Mouse (Mus musculus) MEL (cell line): ENCODE measurements around the gene Atp6v1e1. TPM values are rescaled to one million over a fixed set of nuclear protein-coding genes. Genes with fewer than 3 reads are reported as not detected.

ENCODE experiments used
- DNase-seq: peaks from one replicate; pipeline ENCODE4 v3.0.0; 2011; ENCODE audit warnings: low read depth, low spot score
- H3K27ac ChIP-seq: 2 replicates; pipeline ENCODE4 v1.5.1; 2012; ENCODE audit warnings: low read depth, mild to moderate bottlenecking, control low read depth, low read length, moderate library complexity; ENCODE audit not compliant: control insufficient read depth
- H3K27me3 ChIP-seq, 2 experiments: fragments of 150-350 bp in 1 of 2; sonication (generic) in 1 of 2; 2 replicates each; pipeline ENCODE4 v1.6.1; 2012; ENCODE audit warnings: low read length in 2 of 2, mild to moderate bottlenecking in 2 of 2, improper control_type of control experiment in 1 of 2, moderate library complexity in 1 of 2; ENCODE audit not compliant: insufficient read depth in 2 of 2, control insufficient read depth in 1 of 2
- H3K36me3 ChIP-seq, 2 experiments: 2 replicates each; pipeline ENCODE4 v1.6.1; 2012 to 2014; ENCODE audit warnings: low read length in 2 of 2, improper control_type of control experiment in 1 of 2, inconsistent platforms in 1 of 2, mild to moderate bottlenecking in 1 of 2; ENCODE audit not compliant: insufficient read depth in 2 of 2, control insufficient read depth in 1 of 2
- H3K4me1 ChIP-seq, 2 experiments: fragments of 150-350 bp in 1 of 2; sonication (generic) in 1 of 2; 2 replicates each; pipeline ENCODE4 v1.6.1; 2012; ENCODE audit warnings: low read length in 2 of 2, improper control_type of control experiment in 1 of 2, mild to moderate bottlenecking in 1 of 2; ENCODE audit not compliant: insufficient read depth in 2 of 2, control insufficient read depth in 1 of 2
- H3K4me3 ChIP-seq, 2 experiments: fragments of 150-350 bp in 1 of 2; sonication (generic) in 1 of 2; 2 replicates each; pipeline ENCODE4 v1.5.1; 2012; ENCODE audit warnings: low read depth in 2 of 2, low read length in 2 of 2, mild to moderate bottlenecking in 2 of 2, moderate library complexity in 2 of 2, control low read depth in 1 of 2, improper control_type of control experiment in 1 of 2; ENCODE audit not compliant: control insufficient read depth in 1 of 2, insufficient read depth in 1 of 2
- H3K79me2 ChIP-seq: 2 replicates; pipeline ENCODE4 v1.6.1; 2012; ENCODE audit warnings: mild to moderate bottlenecking, low read length, moderate library complexity; ENCODE audit not compliant: control insufficient read depth, poor library complexity, insufficient read depth
- H3K9ac ChIP-seq: 2 replicates; pipeline ENCODE4 v1.6.1; 2012; ENCODE audit warnings: low read depth, mild to moderate bottlenecking, control low read depth, low read length, moderate library complexity; ENCODE audit not compliant: control insufficient read depth, poor library complexity, severe bottlenecking
- H3K9me3 ChIP-seq: fragments of 150-350 bp; sonication (generic); replicated peaks from 2 replicates; pipeline ENCODE4 v1.6.1; 2012; ENCODE audit warnings: mild to moderate bottlenecking, low read length, improper control_type of control experiment, moderate library complexity; ENCODE audit not compliant: insufficient read depth
- CHD1 ChIP-seq: IDR thresholded peaks from 2 replicates; pipeline ENCODE4 v1.6.1; 2012; ENCODE audit warnings: low read depth, mild to moderate bottlenecking, inconsistent platforms, low read length, improper control_type of control experiment
- CTCF ChIP-seq, 3 experiments: IDR thresholded peaks in 2 of 3; conservative IDR thresholded peaks in 1 of 3; 2 replicates each; pipeline ENCODE4 v1.5.1; 2011 to 2012; ENCODE audit warnings: low read length in 3 of 3, low read depth in 2 of 3, mild to moderate bottlenecking in 2 of 3, improper control_type of control experiment in 1 of 3, inconsistent platforms in 1 of 3, mixed read lengths in 1 of 3, moderate library complexity in 1 of 3; ENCODE audit not compliant: control insufficient read depth in 1 of 3, insufficient read depth in 1 of 3, poor library complexity in 1 of 3, severe bottlenecking in 1 of 3
- E2F4 ChIP-seq: IDR thresholded peaks from 2 replicates; pipeline ENCODE4 v1.6.1; 2011; ENCODE audit warnings: low read depth, low read length, improper control_type of control experiment, borderline replicate concordance
- ELF1 ChIP-seq: IDR thresholded peaks from 2 replicates; pipeline ENCODE4 v1.6.1; 2014; ENCODE audit warnings: low read depth, mild to moderate bottlenecking, inconsistent platforms, low read length, improper control_type of control experiment, moderate library complexity
- EP300 ChIP-seq, 2 experiments: IDR thresholded peaks; 2 replicates each; pipeline ENCODE4 v1.6.1; 2011; ENCODE audit warnings: improper control_type of control experiment in 2 of 2, low read length in 2 of 2, low read depth in 1 of 2, mild to moderate bottlenecking in 1 of 2
- HCFC1 ChIP-seq: IDR thresholded peaks from 2 replicates; pipeline ENCODE4 v1.6.1; 2012; ENCODE audit warnings: low read depth, mild to moderate bottlenecking, inconsistent platforms, low read length, improper control_type of control experiment, moderate library complexity
- KAT2A ChIP-seq: conservative IDR thresholded peaks from 2 replicates; pipeline ENCODE4 v1.6.1; 2012; ENCODE audit warnings: low read depth, low read length, improper control_type of control experiment, inconsistent platforms
- MAZ ChIP-seq: IDR thresholded peaks from 2 replicates; pipeline ENCODE4 v1.6.1; 2012; ENCODE audit warnings: low read depth, mild to moderate bottlenecking, inconsistent platforms, low read length, improper control_type of control experiment
- MXI1 ChIP-seq: IDR thresholded peaks from 2 replicates; pipeline ENCODE4 v1.6.1; 2011; ENCODE audit warnings: mild to moderate bottlenecking, low read depth, low read length, improper control_type of control experiment
- NRF1 ChIP-seq: IDR thresholded peaks from 2 replicates; pipeline ENCODE4 v1.6.1; 2014; ENCODE audit warnings: low read depth, mild to moderate bottlenecking, inconsistent platforms, low read length, improper control_type of control experiment, moderate library complexity; ENCODE audit not compliant: poor library complexity, insufficient read depth, severe bottlenecking
- RAD21 ChIP-seq: IDR thresholded peaks from 2 replicates; pipeline ENCODE4 v1.6.1; 2011; ENCODE audit warnings: mild to moderate bottlenecking, low read depth, low read length, improper control_type of control experiment
- TBP ChIP-seq: IDR thresholded peaks from 2 replicates; pipeline ENCODE4 v1.8.0; 2011; ENCODE audit warnings: low read depth, low read length, improper control_type of control experiment
- TCF12 ChIP-seq: IDR thresholded peaks from 2 replicates; pipeline ENCODE4 v1.6.1; 2014; ENCODE audit warnings: low read depth, mild to moderate bottlenecking, inconsistent platforms, low read length, improper control_type of control experiment, moderate library complexity
- ZKSCAN1 ChIP-seq: IDR thresholded peaks from 2 replicates; pipeline ENCODE4 v1.6.1; 2012; ENCODE audit warnings: low read depth, mild to moderate bottlenecking, inconsistent platforms, low read length, improper control_type of control experiment, moderate library complexity
- polyA plus RNA-seq, 2 experiments: library from polyadenylated mRNA; stranded (reverse) in 1 of 2; unstranded in 1 of 2; fragments of >175 nt in 1 of 2; fragments of >200 nt in 1 of 2; gene quantifications; 2 replicates each; pipeline versions ENCODE4 v1.2.1 to v1.2.4; 2012; ENCODE audit warnings: low replicate concordance in 2 of 2, low read depth in 1 of 2; ENCODE audit not compliant: insufficient read length in 2 of 2, insufficient read depth in 1 of 2, missing spikeins in 1 of 2
- total RNA-seq: library from RNA; depleted of rRNA; stranded (reverse); fragments of 300-350 nt; gene quantifications from 2 replicates; pipeline ENCODE4 v1.2.3, GENCODE M21; 2012

Atp6v1e1 gene
- total and polyA plus RNA-seq, 3 experiments, result 123 to 129 TPM; not detected in 1

DNA sequence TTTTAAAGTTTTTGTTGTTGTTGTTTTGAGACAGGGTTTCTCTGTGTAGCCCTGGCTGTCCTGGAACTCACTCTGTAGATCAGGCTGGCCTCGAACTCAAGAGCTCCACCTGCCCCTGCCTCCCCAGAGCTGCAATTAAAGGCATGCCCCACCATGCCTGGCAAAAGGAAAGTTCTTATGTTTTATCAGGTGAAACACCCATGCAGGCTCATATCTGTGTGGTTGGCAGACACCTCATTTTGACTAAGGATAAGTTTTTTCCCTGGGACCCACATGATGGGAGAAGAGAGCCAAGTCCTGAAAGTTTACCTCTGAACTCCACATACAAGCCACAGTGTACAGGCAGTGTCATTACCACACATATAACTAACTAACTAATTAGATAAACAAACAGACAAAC lies 7.5 kb upstream of the Atp6v1e1 start (continued):
- TF ChIP-seq MAZ (0 out of 2 replicates have a peak, but pooled peaks have one; percentile 56), HCFC1 (no peak), MXI1 (peak; percentile 54), E2F4 (no peak), ZKSCAN1 (no peak), EP300 (IDR thresholded peaks at IDR 0.05; ENCODE audit: low read depth in 1 of 2, low read length in 2 of 2) (peak; percentile 89 to 95), TCF12 (peak; percentile 97)

DNA sequence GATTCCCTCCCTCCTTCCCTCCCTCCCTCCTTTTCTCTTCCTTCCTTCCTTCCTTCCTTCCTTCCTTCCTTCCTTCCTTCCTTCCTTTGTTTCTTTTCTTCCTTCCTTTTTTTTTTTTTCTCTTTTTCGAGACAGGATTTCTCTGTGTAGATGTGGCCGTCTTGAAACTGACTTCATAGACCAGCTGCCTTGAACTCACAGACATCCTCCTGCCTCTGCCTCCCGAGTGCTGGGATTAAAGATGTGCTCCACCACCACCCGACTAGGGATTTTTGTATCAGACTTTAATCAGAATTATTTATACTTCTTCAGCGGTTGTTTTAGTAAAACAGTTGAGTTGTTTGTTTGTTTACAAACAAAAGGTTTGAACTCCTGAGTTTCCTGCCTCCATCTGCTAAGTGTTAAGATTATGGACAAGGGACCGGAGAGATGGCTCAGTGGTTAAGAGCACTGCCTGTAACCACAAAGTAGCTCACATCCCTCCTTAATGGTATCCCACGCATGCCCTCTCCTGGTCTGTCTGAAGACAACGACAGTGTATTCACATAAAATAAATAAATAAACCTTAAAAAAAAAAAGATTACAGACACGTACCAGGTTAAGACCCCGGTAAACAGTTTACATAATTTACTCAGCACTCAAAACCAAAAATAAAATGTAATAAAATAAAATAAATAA lies 483 bp upstream of the Atp6v1e1 start:
- Histone ChIP-seq H3K4me1 (peaks cover 13 to 16% of the 10 kb centered on the region in 2 experiments), H3K27ac (peak overlapping the region; percentile 49), H3K9me3 (no peaks in the 10 kb centered on the region), H3K36me3 (peaks cover 9 to 15% of the 10 kb centered on the region in 2 experiments), H3K4me3 (peak overlapping the region; percentile 31 to 38), H3K27me3 (no peaks in the 10 kb centered on the region), H3K9ac (peak overlapping the region; percentile 49), H3K79me2 (peaks cover 36% of the 10 kb centered on the region)
- DNase-seq, result peak; percentile 44
- TF ChIP-seq EP300 (IDR thresholded peaks at IDR 0.05; ENCODE audit: low read depth in 1 of 2, low read length in 2 of 2) (peak in 1 of 2 experiments; percentile 8; a peak in 1 of 4 replicates), KAT2A (no peak), ELF1 (no peak), CTCF (IDR thresholded peaks at IDR 0.05 in 2 of 3, conservative IDR thresholded peaks at IDR 0.05 in 1 of 3; ENCODE audit: control insufficient read depth in 1 of 3, insufficient read depth in 1 of 3, low read depth in 2 of 3, low read length in 3 of 3, poor library complexity in 1 of 3, severe bottlenecking in 1 of 3) (peak in 1 of 3 experiments; percentile 13; a peak in 1 of 6 replicates), RAD21 (peak; percentile 7; the same call in 1 of the 2 replicates), CHD1 (no peak)

DNA sequence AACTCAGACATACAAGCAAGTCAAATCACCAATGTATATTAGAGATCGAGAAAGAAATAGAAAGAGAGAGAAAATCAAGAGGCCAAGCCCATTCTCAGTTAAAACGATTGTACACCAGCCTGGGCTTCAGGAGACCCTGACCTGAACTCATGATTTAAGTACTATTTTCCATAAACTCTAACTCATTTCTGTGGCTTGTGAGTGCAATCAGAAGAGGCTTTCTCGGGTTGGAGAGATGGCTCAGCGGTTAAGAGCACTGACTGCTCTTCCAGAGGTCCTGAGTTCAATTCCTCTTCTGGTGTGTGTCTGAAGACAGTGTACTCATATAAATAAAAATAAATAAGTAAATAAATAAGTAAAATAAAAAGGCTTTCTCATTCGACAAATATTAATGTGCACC lies 878 bp downstream of the Atp6v1e1 start:
- TF ChIP-seq TBP (peak; percentile 94), NRF1 (no peak)
- Histone ChIP-seq H3K4me1 (peaks cover 13 to 16% of the 10 kb centered on the region in 2 experiments), H3K27ac (peak overlapping the region; percentile 37)

More for the DNA sequence above, 878 bp downstream of the Atp6v1e1 start:
- peak overlapping the region; percentile 81 to 99 for H3K4me3 ChIP-seq
- H3K27me3 ChIP-seq, result no peaks in the 10 kb centered on the region
- peak; percentile 42 for DNase-seq
- peaks cover 38% of the 10 kb centered on the region for H3K79me2 ChIP-seq
- H3K9ac ChIP-seq, result peak overlapping the region; percentile 95
- peaks cover 15 to 18% of the 10 kb centered on the region in 2 experiments for H3K36me3 ChIP-seq
- no peaks in the 10 kb centered on the region for H3K9me3 ChIP-seq
